Mouse (Mus musculus) liver, embryonic 14.5 days (tissue): ENCODE results near the gene Tubb2b.

Source experiments
- CTCF ChIP-seq: IDR thresholded peaks from 2 replicates; pipeline ENCODE4 v1.5.1; 2016; ENCODE audit warnings: antibody characterized with exemption, low read depth, control low read depth
- EP300 ChIP-seq: IDR thresholded peaks from 2 replicates; pipeline ENCODE4 v1.6.1; 2016; ENCODE audit warnings: antibody characterized with exemption, low read depth

DNA sequence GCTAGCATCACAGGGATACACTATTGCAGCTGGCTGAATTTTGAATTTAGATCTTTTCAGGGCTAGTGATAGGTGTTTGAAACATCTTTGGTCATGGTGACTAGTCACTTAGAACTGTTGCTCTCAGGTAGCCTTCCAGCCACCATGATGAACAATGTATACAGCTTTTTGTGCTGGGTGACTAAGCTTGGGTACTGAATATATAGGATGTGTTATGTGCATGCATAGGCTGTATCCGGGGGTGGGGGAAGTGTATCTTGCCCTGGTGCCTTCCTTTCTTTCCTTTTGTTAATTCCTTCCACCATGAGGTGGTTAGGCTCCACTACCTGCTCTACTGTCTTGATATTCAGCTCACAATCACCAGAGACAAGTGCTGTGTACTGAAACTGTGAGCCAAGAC, 21.2 kb upstream of the Tubb2b start:
- TF ChIP-seq CTCF (no peak), EP300 (no peak)
